11 mouse cellular contexts compared by ENCODE assay signal in genomic region chr2:71250841-71251240, GRCm38 (mm10). TPM values are rescaled to one million over a fixed set of nuclear protein-coding genes. Genes with fewer than 3 reads are reported as not detected.
DNase-seq lines count a peak whose midpoint lies in the region; ATAC-seq and TF ChIP-seq lines count a peak whose summit lies in the region.
"Had no signal": no experiment of that assay in that cellular context is flagged by ENCODE, and none has a peak within 500 bp of the region (broad histone marks: within the 10 kb centered on the region; RNA-seq: fewer than 3 reads in every experiment).

No protein-coding gene starts in this region.

- WGBS in forebrain, embryonic 12.5 days: 79% methylated on average over 5 of the region's 5 CpGs
- 73% methylated on average over 5 of the region's 5 CpGs for WGBS in forebrain, embryonic 13.5 days
- WGBS in kidney, embryonic 15.5 days: 79% methylated on average over 5 of the region's 5 CpGs
- WGBS in hindbrain, embryonic 14.5 days: 82% methylated on average over 5 of the region's 5 CpGs

- DNase-seq in kidney, postnatal 36 days: peak; percentile 28 to 48
- peak; percentile 16 for DNase-seq in CH12.LX (ENCODE audit: extremely low read depth)
- DNase-seq in embryo, embryonic 10.5 days (ENCODE audit: low spot score): peak; percentile 59
- no peak for DNase-seq in left cerebral cortex, adult 8-10 months (ENCODE audit: low spot score in 2 of 2)
- DNase-seq in hindbrain, embryonic 14.5 days (ENCODE audit: low spot score): no peak
- DNase-seq: heart, adult 18-20 months had no signal

- TF ChIP-seq RAD21 in CH12.LX (IDR thresholded peaks at IDR 0.05; ENCODE audit: low read depth, low read length): peak; percentile 62

- no peak overlapping the region for H3K4me2 ChIP-seq in forebrain, embryonic 12.5 days
- H3K4me2 ChIP-seq in forebrain, embryonic 13.5 days: no peak overlapping the region
- H3K4me2 ChIP-seq in kidney, embryonic 15.5 days: no peak overlapping the region
- no peak overlapping the region for H3K4me2 ChIP-seq in CH12.LX (ENCODE audit: insufficient read depth, low read depth, poor library complexity, severe bottlenecking)
- no peak overlapping the region for H3K4me2 ChIP-seq in hindbrain, embryonic 14.5 days (replicated peaks)
- H3K4me2 ChIP-seq: embryonic facial prominence, embryonic 15.5 days had no signal

- no peak overlapping the region for H3K9ac ChIP-seq in forebrain, embryonic 12.5 days
- H3K9ac ChIP-seq in forebrain, embryonic 13.5 days: no peak overlapping the region
- no peak overlapping the region for H3K9ac ChIP-seq in kidney, embryonic 15.5 days
- no peak overlapping the region for H3K9ac ChIP-seq in CH12.LX (ENCODE audit: insufficient read depth, low read depth)
- H3K9ac ChIP-seq in hindbrain, embryonic 14.5 days: no peak overlapping the region
- H3K9ac ChIP-seq: embryonic facial prominence, embryonic 15.5 days had no signal

- H3K36me3 ChIP-seq in forebrain, embryonic 12.5 days (replicated peaks): peaks cover 68% of the 10 kb centered on the region
- H3K36me3 ChIP-seq in forebrain, embryonic 13.5 days (ENCODE audit: poor library complexity, severe bottlenecking): peaks cover 71% of the 10 kb centered on the region
- H3K36me3 ChIP-seq in kidney, embryonic 15.5 days: peaks cover 80% of the 10 kb centered on the region
- peaks cover 37 to 75% of the 10 kb centered on the region in 2 experiments for H3K36me3 ChIP-seq in CH12.LX (replicated peaks in 1 of 2; ENCODE audit: control insufficient read depth in 1 of 2, insufficient read depth in 1 of 2, low read length in 1 of 2)
- H3K36me3 ChIP-seq in hindbrain, embryonic 14.5 days (replicated peaks; ENCODE audit: control insufficient read depth, insufficient read depth): peaks cover 84% of the 10 kb centered on the region

- peaks cover 5% of the 10 kb centered on the region; the same call in 1 of the 2 replicates for H3K4me1 ChIP-seq in forebrain, embryonic 12.5 days
- peaks cover 19% of the 10 kb centered on the region for H3K4me1 ChIP-seq in forebrain, embryonic 13.5 days
- H3K4me1 ChIP-seq in kidney, embryonic 15.5 days: no peaks in the 10 kb centered on the region
- H3K4me1 ChIP-seq in CH12.LX (ENCODE audit: control insufficient read depth in 1 of 2, insufficient read depth in 2 of 2): peaks cover 0 to 2% of the 10 kb centered on the region in 2 experiments; a peak in 1 of 4 replicates
- no peaks in the 10 kb centered on the region for H3K4me1 ChIP-seq in hindbrain, embryonic 14.5 days (replicated peaks; ENCODE audit: control insufficient read depth, insufficient read depth, low read length)
- H3K4me1 ChIP-seq: embryonic facial prominence, embryonic 15.5 days; midbrain, embryonic 10.5 days had no signal

- 0 out of 2 replicates have a peak overlapping the region, but pooled peaks have one; percentile 19 for H3K27ac ChIP-seq in forebrain, embryonic 12.5 days
- H3K27ac ChIP-seq in forebrain, embryonic 13.5 days: no peak overlapping the region
- no peak overlapping the region for H3K27ac ChIP-seq in kidney, embryonic 15.5 days
- no peak overlapping the region for H3K27ac ChIP-seq in CH12.LX (ENCODE audit: insufficient read depth, low read depth)
- no peak overlapping the region for H3K27ac ChIP-seq in hindbrain, embryonic 14.5 days
- H3K27ac ChIP-seq: embryonic facial prominence, embryonic 15.5 days; midbrain, embryonic 10.5 days had no signal

- H3K4me3 ChIP-seq in forebrain, embryonic 12.5 days (replicated peaks): no peak overlapping the region
- H3K4me3 ChIP-seq in forebrain, embryonic 13.5 days: no peak overlapping the region
- no peak overlapping the region for H3K4me3 ChIP-seq in kidney, embryonic 15.5 days (replicated peaks)
- no peak overlapping the region for H3K4me3 ChIP-seq in CH12.LX (replicated peaks in 1 of 3; ENCODE audit: low read depth in 2 of 3, low read length in 2 of 3, poor library complexity in 1 of 3)
- no peak overlapping the region for H3K4me3 ChIP-seq in hindbrain, embryonic 14.5 days (replicated peaks; ENCODE audit: low read length)
- H3K4me3 ChIP-seq: embryonic facial prominence, embryonic 15.5 days; midbrain, embryonic 10.5 days had no signal

- dilution Hi-C loops in CH12.LX (cut with MboI; ENCODE audit: extremely low pct_ligation_motif_present, extremely low pct_unique_long_range_greater_than_20kb, low sequenced_read_pairs): no loop called here

- no peaks in the 10 kb centered on the region for H3K9me3 ChIP-seq in forebrain, embryonic 12.5 days
- no peaks in the 10 kb centered on the region for H3K9me3 ChIP-seq in forebrain, embryonic 13.5 days (replicated peaks)
- no peaks in the 10 kb centered on the region for H3K9me3 ChIP-seq in kidney, embryonic 15.5 days (replicated peaks)
- no peaks in the 10 kb centered on the region for H3K9me3 ChIP-seq in CH12.LX (replicated peaks; ENCODE audit: low read length)
- no peaks in the 10 kb centered on the region for H3K9me3 ChIP-seq in hindbrain, embryonic 14.5 days (ENCODE audit: control insufficient read depth, low read length)
- H3K9me3 ChIP-seq: embryonic facial prominence, embryonic 15.5 days; midbrain, embryonic 10.5 days had no signal

- TF ChIP-seq EP300 in CH12.LX (IDR thresholded peaks at IDR 0.05; ENCODE audit: low read length): no peak

- peak in 1 of 2 experiments; percentile 61; a peak in 2 of 4 replicates for TF ChIP-seq CTCF in CH12.LX (conservative IDR thresholded peaks at IDR 0.05 in 1 of 2, IDR thresholded peaks at IDR 0.05 in 1 of 2; ENCODE audit: low read depth in 2 of 2, low read length in 2 of 2)

- H3K27me3 ChIP-seq in forebrain, embryonic 12.5 days: no peaks in the 10 kb centered on the region
- H3K27me3 ChIP-seq in forebrain, embryonic 13.5 days: no peaks in the 10 kb centered on the region
- H3K27me3 ChIP-seq in kidney, embryonic 15.5 days: no peaks in the 10 kb centered on the region
- no peaks in the 10 kb centered on the region for H3K27me3 ChIP-seq in CH12.LX (replicated peaks)
- H3K27me3 ChIP-seq in hindbrain, embryonic 14.5 days (ENCODE audit: control insufficient read depth, insufficient read depth, low read length): no peaks in the 10 kb centered on the region
- H3K27me3 ChIP-seq: embryonic facial prominence, embryonic 15.5 days had no signal

- ATAC-seq in forebrain, embryonic 12.5 days (ENCODE audit: low FRiP score): no peak
- ATAC-seq in forebrain, embryonic 13.5 days: no peak
- ATAC-seq in kidney, embryonic 15.5 days (replicated peaks; ENCODE audit: low FRiP score): no peak
- ATAC-seq in hindbrain, embryonic 14.5 days (ENCODE audit: low FRiP score): no peak

- in situ Hi-C loops in CH12.LX (cut with MboI; ENCODE audit: low pct_ligation_motif_present, low pct_unique_long_range_greater_than_20kb, low sequenced_read_pairs): no loop called here

- no peaks in the 10 kb centered on the region; the same call in 1 of the 2 replicates for H3K79me2 ChIP-seq in CH12.LX (replicated peaks; ENCODE audit: control insufficient read depth, extremely low read depth, insufficient read depth, poor library complexity, severe bottlenecking)

- TF ChIP-seq POLR2A in CH12.LX (IDR thresholded peaks at IDR 0.05; ENCODE audit: low read depth, low read length): no peak

TF ChIP-seq in CH12.LX, 34 proteins besides CTCF, POLR2A, EP300 and RAD21:
- peak; percentile 37 for TF ChIP-seq SMC3 (IDR thresholded peaks at IDR 0.05; ENCODE audit: low read depth, low read length)
- no peak for TF ChIP-seq ZC3H11A (IDR thresholded peaks at IDR 0.05; ENCODE audit: low read depth, low read length)
- no peak for TF ChIP-seq ETS1 (conservative IDR thresholded peaks at IDR 0.05; ENCODE audit: low read depth, low read length)
- TF ChIP-seq NRF1 (IDR thresholded peaks at IDR 0.05; ENCODE audit: low read depth, low read length): no peak
- no peak for TF ChIP-seq RCOR1 (conservative IDR thresholded peaks at IDR 0.05; ENCODE audit: low read depth, low read length)
- TF ChIP-seq UBTF (IDR thresholded peaks at IDR 0.05; ENCODE audit: low read depth, low read length): no peak
- TF ChIP-seq KAT2A (IDR thresholded peaks at IDR 0.05; ENCODE audit: insufficient replicate concordance, low read length): no peak

RNA-seq across cellular contexts. Expression of gene Dync1i2, which starts 39.3 kb away (rescaled TPM):
- polyA plus RNA-seq in forebrain, embryonic 12.5 days (2016; fragmentation: Nextera tagmentation; extraction: Ambion mirVana): 171 and 182 TPM in 2 replicates
- polyA plus RNA-seq in forebrain, embryonic 13.5 days (2015; fragmentation: Nextera tagmentation; extraction: Ambion mirVana): 177 and 182 TPM in 2 replicates
- 83.2 and 85.6 TPM in 2 replicates for polyA plus RNA-seq in kidney, embryonic 15.5 days (2015; fragmentation: Nextera tagmentation; extraction: Ambion mirVana)
- total RNA-seq in CH12.LX (2012; rRNA removed) (22.9 and 24.6 TPM in 2 replicates), CH12.LX (2014; rRNA removed) (38.6 and 47.2 TPM in 2 replicates)
- polyA plus RNA-seq in CH12.LX (2012; ENCODE audit: insufficient read length, low read depth): 69.5 and 74.3 TPM in 2 replicates
- 100 to 1,000 TPM; 119 to 130 (median 126) TPM for total RNA-seq in left cerebral cortex, adult 8-10 months (2022)
- 224 and 227 TPM in 2 replicates for polyA plus RNA-seq in hindbrain, embryonic 14.5 days (2014; fragmentation: Nextera tagmentation; extraction: Ambion mirVana)

Comparison
In these comparisons a context has a peak if more than half of its experiments do, and no peak if none do; other contexts are left out.
1. DNase-seq: peak in kidney, postnatal 36 days (2 of 2), CH12.LX (single experiment) and embryo, embryonic 10.5 days (single experiment); none in left cerebral cortex, adult 8-10 months (0 of 2) and hindbrain, embryonic 14.5 days (single experiment).